Mouse (Mus musculus): ENCODE results near the gene Usp34. TPM values are rescaled to one million over a fixed set of nuclear protein-coding genes. Genes with fewer than 3 reads are reported as not detected.
"Not testable (repeated sequence)": the region's sequence is repeated elsewhere in the genome, so short reads cannot be mapped to it uniquely, and the experiment has no call there.

The Usp34 gene
- total RNA-seq, 2 experiments from 2014 or later = 31.9 to 50.7 TPM

DNA sequence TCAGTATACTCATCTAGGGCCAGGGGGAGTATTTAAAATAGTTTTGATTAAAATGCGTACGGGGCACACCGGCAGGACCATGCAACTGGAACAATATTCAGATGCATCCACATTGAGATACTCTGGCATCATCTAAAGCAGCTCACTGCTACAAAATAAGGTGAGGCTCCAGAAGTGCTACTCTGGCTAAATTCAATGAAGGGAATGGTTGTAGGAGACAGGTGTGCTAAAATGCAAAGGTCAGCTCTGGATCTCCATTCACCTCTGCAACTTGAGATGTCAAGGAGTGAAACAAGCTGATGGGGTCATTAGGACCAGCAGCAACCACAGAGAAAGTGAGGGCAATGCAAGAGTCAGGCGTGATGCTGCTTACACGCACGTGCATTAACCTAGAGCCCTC, 188.5 kb downstream of the Usp34 start:
- ATAC-seq (replicated peaks; ENCODE audit: low FRiP score, low TSS enrichment, poor library complexity, severe bottlenecking) = no peak

GRCm38 (mm10) chr11:23496661-23497060, 190.0 kb downstream of the Usp34 start:
- no peak for ATAC-seq (replicated peaks; ENCODE audit: low FRiP score, low TSS enrichment, poor library complexity, severe bottlenecking)

DNA sequence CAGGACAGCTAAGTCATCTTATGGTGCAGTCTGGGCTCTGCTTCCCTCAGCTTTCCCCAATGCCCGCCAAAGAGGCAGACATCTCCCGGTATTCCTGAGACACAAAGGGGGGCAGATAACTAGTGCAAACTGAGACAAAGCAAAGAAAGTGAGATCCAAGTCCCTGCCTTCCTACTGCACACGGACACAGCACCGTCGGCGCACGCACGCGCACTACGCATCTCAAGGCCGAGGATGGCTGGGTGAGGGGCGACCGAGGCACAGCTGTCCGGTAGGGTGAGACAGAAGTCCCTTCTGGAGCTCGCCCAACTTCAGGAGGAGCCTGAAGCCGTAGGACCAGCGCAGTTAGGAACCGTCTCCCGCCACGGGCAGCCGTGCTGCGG, 190.6 kb downstream of the Usp34 start:
- ATAC-seq (replicated peaks; ENCODE audit: low FRiP score, low TSS enrichment, poor library complexity, severe bottlenecking) = peak; percentile 40

DNA sequence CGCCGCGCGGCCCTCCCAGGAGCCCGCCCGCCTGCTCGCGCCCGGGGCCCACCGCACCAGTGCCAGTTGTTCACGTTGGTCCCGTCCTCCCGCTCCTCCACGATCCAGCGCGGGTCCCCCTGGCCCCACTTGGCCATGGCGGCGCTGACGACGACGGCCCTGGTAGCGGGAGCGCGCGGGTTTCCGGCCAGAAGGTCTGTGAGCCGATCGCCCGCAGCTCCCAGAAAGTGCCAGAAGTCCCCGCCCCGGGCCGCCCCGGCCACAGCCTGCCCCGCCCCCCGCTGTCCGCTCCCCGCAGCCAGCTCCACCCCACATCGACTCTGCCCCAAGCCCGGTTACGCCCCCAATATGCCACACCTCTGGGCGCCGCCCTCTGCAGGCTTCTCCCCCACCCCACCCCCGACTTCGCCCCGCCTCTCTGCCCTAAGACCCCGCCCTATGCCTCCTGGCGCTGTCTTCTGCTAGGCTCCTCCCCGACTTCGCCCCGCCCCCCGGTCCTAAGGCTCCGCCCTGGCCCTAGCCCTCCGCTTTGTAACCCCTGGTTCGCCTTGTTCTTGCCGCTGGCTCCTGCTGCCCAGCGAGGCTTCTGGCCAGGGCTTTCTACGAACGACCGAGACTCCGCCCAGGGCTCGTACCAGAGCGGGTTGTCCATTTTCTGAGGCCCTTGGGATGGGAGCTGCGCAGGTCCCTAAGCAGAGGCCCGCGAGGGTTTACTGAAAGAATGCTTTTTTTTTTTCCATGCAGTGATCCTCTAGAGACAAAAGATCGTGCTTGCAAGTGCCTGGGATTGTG, 191.2 kb downstream of the Usp34 start, which contains the start of gene Ahsa2:
Ahsa2 (minus strand) TSS at position 313 of the 792 bp plus-strand sequence.
- peak; percentile 88 for ATAC-seq (replicated peaks; ENCODE audit: low FRiP score, low TSS enrichment, poor library complexity, severe bottlenecking)

DNA sequence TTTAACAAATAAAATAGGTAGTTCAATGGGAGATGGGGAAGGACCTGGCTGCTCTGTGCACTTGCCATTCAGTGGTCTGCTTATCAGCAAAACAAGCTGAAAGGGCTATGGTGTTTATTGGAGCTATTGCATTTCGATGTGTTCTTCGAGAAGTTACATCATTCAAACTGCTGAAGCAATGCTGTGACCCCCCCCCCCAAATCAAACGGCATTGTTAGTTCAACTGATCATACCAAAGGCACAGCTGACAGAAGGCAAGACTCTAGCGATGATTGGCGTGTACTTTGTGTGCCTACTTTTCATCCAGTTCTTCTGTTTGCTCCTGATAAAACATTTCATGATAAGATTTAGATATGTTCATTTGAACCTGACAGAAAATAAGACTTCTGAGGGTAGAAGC, 191.9 kb downstream of the Usp34 start:
- ATAC-seq (replicated peaks; ENCODE audit: low FRiP score, low TSS enrichment, poor library complexity, severe bottlenecking) = peak; percentile 38

- ATAC-seq (replicated peaks; ENCODE audit: low FRiP score, low TSS enrichment, poor library complexity, severe bottlenecking) = not testable (repeated sequence)
Measured at GRCm38 (mm10) chr11:23504801-23505200, 198.1 kb downstream of the Usp34 start.

DNA sequence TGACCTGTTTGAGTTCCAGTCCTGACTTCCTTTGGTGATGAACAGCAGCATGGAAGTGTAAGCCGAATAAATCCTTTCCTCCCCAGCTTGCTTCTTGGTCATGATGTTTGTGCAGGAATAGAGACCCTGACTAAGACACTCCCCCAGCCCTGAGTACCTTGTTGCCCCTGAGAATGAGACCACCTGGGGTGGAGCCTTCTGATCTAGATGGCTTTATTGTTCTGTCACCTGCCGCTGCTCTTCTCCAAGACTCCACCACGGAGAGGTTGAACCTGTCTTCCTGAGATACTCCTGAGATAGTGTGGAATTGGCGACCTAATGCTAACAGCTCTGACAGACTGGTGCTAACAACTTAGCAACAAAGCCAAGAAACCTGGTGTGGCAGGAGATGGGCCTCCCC, 208.1 kb downstream of the Usp34 start:
- not testable (repeated sequence) for ATAC-seq (replicated peaks; ENCODE audit: low FRiP score, low TSS enrichment, poor library complexity, severe bottlenecking)

DNA sequence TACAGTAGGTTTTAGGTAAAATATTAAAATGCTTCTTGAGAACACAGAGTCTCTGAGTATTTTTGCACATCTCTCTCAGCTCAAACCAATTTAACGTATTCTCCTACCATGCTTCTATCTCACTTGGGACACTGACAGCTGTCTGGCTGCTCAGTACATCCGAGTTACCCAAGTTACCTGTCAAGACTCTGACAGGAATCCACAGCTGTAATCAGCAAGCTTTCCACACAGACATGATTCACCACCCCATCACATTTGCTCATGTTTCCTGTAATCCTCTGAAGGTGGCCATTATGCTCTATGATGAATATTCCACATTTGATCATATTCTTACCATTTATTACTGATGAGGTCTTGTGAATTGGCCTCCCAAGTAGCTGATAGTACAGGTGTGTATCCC, 208.6 kb downstream of the Usp34 start:
- no peak for ATAC-seq (replicated peaks; ENCODE audit: low FRiP score, low TSS enrichment, poor library complexity, severe bottlenecking)

GRCm38 (mm10) chr11:23518981-23519380, 212.3 kb downstream of the Usp34 start:
- no peak for ATAC-seq (replicated peaks; ENCODE audit: low FRiP score, low TSS enrichment, poor library complexity, severe bottlenecking)

- no peak for ATAC-seq (replicated peaks; ENCODE audit: low FRiP score, low TSS enrichment, poor library complexity, severe bottlenecking)
Measured at GRCm38 (mm10) chr11:23520473-23521205, 213.9 kb downstream of the Usp34 start, which contains the start of gene 1700093K21Rik. Gene 1700093K21Rik (minus strand): TSS chr11:23521155.

DNA sequence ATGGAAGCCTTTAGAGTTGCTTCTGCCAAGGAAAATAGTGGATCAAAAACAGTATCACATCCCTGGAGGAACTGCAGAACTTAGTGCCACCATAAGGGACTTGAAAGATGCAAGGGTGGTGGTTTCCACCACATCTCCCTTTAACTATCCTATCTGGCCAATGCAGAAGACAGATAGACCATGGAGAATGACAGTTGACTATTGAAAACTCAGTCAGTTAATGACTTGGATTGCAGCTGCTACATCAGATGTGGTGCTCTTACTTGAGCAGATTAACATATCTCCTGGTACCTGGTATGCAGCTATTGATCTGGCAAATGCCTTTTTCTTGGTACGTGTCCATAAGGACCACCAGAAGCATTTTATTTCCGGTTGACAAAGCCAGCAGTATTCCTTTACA, 230.8 kb downstream of the Usp34 start:
- ATAC-seq (replicated peaks; ENCODE audit: low FRiP score, low TSS enrichment, poor library complexity, severe bottlenecking) = peak; percentile 59; the same call in 1 of the 2 replicates

Other genes starting within 250 kb of the Usp34 start
- gene Xpo1, start 50.9 kb upstream of the Usp34 start, total RNA-seq (2014; fragmentation: Nextera tagmentation) = 106 and 142 TPM in 2 replicates
- gene Xpo1, start 50.9 kb upstream of the Usp34 start, total RNA-seq (2017) = 322 and 338 TPM in 2 replicates
- 53.6 and 68.9 TPM in 2 replicates for gene Ahsa2, start 191.1 kb downstream of the Usp34 start, total RNA-seq (2014; fragmentation: Nextera tagmentation)
- gene Ahsa2, start 191.1 kb downstream of the Usp34 start, total RNA-seq (2017) = 64.3 and 86.3 TPM in 2 replicates
- gene 1700093K21Rik, start 214.3 kb downstream of the Usp34 start, total RNA-seq (2014; fragmentation: Nextera tagmentation) = not detected in 2 replicates
- not detected in 2 replicates for gene 1700093K21Rik, start 214.3 kb downstream of the Usp34 start, total RNA-seq (2017)

Measured in megakaryocyte-erythroid progenitor cell, adult 5-6 weeks (primary cell).